Comparison of ENCODE assay signal across 8 mouse cellular contexts in genomic region chr7:83631073-83631827, GRCm38 (mm10). TPM values are rescaled to one million over a fixed set of nuclear protein-coding genes. Genes with fewer than 3 reads are reported as not detected.
A peak's percentile ranks its signal among the peaks of the same experiment; 100 is the strongest.
DNase-seq lines count a peak whose midpoint lies in the region; ATAC-seq and TF ChIP-seq lines count a peak whose summit lies in the region.

No protein-coding gene starts in this region.

- H3K27ac ChIP-seq in heart, embryonic 12.5 days (ENCODE audit: poor library complexity, severe bottlenecking): peak overlapping the region; percentile 51; the same call in 1 of the 2 replicates
- H3K27ac ChIP-seq in forebrain, embryonic 14.5 days (ENCODE audit: low read depth, low read length): no peak overlapping the region

- no peak for DNase-seq in heart, adult 11 months
- peak; percentile 6 for DNase-seq in G1E (ENCODE audit: low spot score)
- DNase-seq in forebrain, embryonic 14.5 days (ENCODE audit: low spot score): peak; percentile 39
- DNase-seq in right cerebral cortex, postnatal 4 days: no peak

- no peak for TF ChIP-seq CTCF in G1E (IDR thresholded peaks at IDR 0.05; ENCODE audit: low read depth, low read length)

- peaks cover 27% of the 10 kb centered on the region for H3K4me1 ChIP-seq in heart, embryonic 12.5 days (replicated peaks)
- peaks cover 16% of the 10 kb centered on the region for H3K4me1 ChIP-seq in G1E (ENCODE audit: insufficient read depth, low read depth, low read length)
- H3K4me1 ChIP-seq in forebrain, embryonic 14.5 days (ENCODE audit: control insufficient read depth, insufficient read depth, low read length): 0 out of 2 replicates have a peak, but pooled peaks cover 2% of the 10 kb centered on the region

- peaks cover 18% of the 10 kb centered on the region for H3K36me3 ChIP-seq in heart, embryonic 12.5 days
- H3K36me3 ChIP-seq in G1E (replicated peaks): no peaks in the 10 kb centered on the region
- H3K36me3 ChIP-seq in forebrain, embryonic 14.5 days (ENCODE audit: control insufficient read depth, insufficient read depth, low read length): no peaks in the 10 kb centered on the region

- H3K4me2 ChIP-seq in heart, embryonic 12.5 days: peak overlapping the region; percentile 73
- peak overlapping the region; percentile 65 for H3K4me2 ChIP-seq in forebrain, embryonic 14.5 days (ENCODE audit: low read length)

- ATAC-seq in heart, embryonic 12.5 days (ENCODE audit: insufficient number of reproducible peaks, low FRiP score): peak; percentile 55
- ATAC-seq in G1E (ENCODE audit: extremely low read depth, insufficient number of reproducible peaks, low FRiP score, poor library complexity, severe bottlenecking): peak; percentile 35
- peak; percentile 26; the same call in 1 of the 2 replicates for ATAC-seq in forebrain, embryonic 14.5 days
- peak; percentile 28; the same call in 1 of the 2 replicates for ATAC-seq in megakaryocyte-erythroid progenitor cell, adult 5-6 weeks (replicated peaks; ENCODE audit: low FRiP score, low TSS enrichment, poor library complexity, severe bottlenecking)
- ATAC-seq in megakaryocyte progenitor cell, adult 5-6 weeks (replicated peaks; ENCODE audit: poor library complexity): no peak
- ATAC-seq in CD4-positive, CD25-positive, alpha-beta regulatory T cell, adult 4 months: no peak

- no peaks in the 10 kb centered on the region for H3K9me3 ChIP-seq in heart, embryonic 12.5 days (replicated peaks)
- H3K9me3 ChIP-seq in G1E (replicated peaks): no peaks in the 10 kb centered on the region
- no peaks in the 10 kb centered on the region for H3K9me3 ChIP-seq in forebrain, embryonic 14.5 days (replicated peaks; ENCODE audit: control insufficient read depth, low read length)

- WGBS in heart, embryonic 12.5 days: 9% methylated on average over 11 of the region's 11 CpGs
- 10% methylated on average over 11 of the region's 11 CpGs for WGBS in forebrain, embryonic 14.5 days

- H3K4me3 ChIP-seq in heart, embryonic 12.5 days: peak overlapping the region; percentile 73
- peak overlapping the region; percentile 77 for H3K4me3 ChIP-seq in G1E (ENCODE audit: low read depth, low read length)
- H3K4me3 ChIP-seq in forebrain, embryonic 14.5 days (ENCODE audit: low read depth, low read length): peak overlapping the region; percentile 51

- H3K9ac ChIP-seq in heart, embryonic 12.5 days: peak overlapping the region; percentile 81
- H3K9ac ChIP-seq in forebrain, embryonic 14.5 days (ENCODE audit: low read length): peak overlapping the region; percentile 66

- no peaks in the 10 kb centered on the region for H3K27me3 ChIP-seq in heart, embryonic 12.5 days (replicated peaks)
- no peaks in the 10 kb centered on the region for H3K27me3 ChIP-seq in G1E (ENCODE audit: insufficient read depth, low read length)
- H3K27me3 ChIP-seq in forebrain, embryonic 14.5 days (replicated peaks; ENCODE audit: control insufficient read depth, insufficient read depth, low read length): no peaks in the 10 kb centered on the region

RNA-seq across cellular contexts. Expression of gene Stard5, which starts 0.5 kb away (rescaled TPM):
- polyA plus RNA-seq in heart, embryonic 12.5 days (2016; fragmentation: Nextera tagmentation; extraction: Ambion mirVana): 35.1 and 35.4 TPM in 2 replicates
- total RNA-seq in G1E (2014; fragmentation: Nextera tagmentation) (6.6 and 8.7 TPM in 2 replicates), G1E (2017) (3.0 and 3.6 TPM in 2 replicates)
- polyA plus RNA-seq in G1E (2012): 0.47 and 0.57 TPM in 2 replicates
- 7.7 and 8.1 TPM in 2 replicates for polyA plus RNA-seq in forebrain, embryonic 14.5 days (2014; fragmentation: Nextera tagmentation; extraction: Ambion mirVana)
- total RNA-seq in megakaryocyte-erythroid progenitor cell, adult 5-6 weeks (2014; fragmentation: Nextera tagmentation): 3.0 and 4.6 TPM in 2 replicates
- total RNA-seq in megakaryocyte-erythroid progenitor cell, adult 5-6 weeks (2017): 3.3 and 5.0 TPM in 2 replicates
- total RNA-seq in megakaryocyte progenitor cell, adult 5-6 weeks (2015): 9.4 and 11.3 TPM in 2 replicates
- 10.0 and 11.0 TPM in 2 replicates for total RNA-seq in megakaryocyte progenitor cell, adult 5-6 weeks (2017)
- polyA plus RNA-seq in CD4-positive, CD25-positive, alpha-beta regulatory T cell, adult 4 months (2017; shearing (Covaris generic)): 10 to 100 TPM; 49.3 to 54.4 TPM

RNA-seq across cellular contexts. Expression of gene Tmc3, which starts 46.5 kb away (rescaled TPM):
- polyA plus RNA-seq in heart, embryonic 12.5 days (2016; fragmentation: Nextera tagmentation; extraction: Ambion mirVana): 0.15 and 0.63 TPM in 2 replicates
- total RNA-seq in G1E (2014; fragmentation: Nextera tagmentation) (not detected in 2 replicates), G1E (2017) (0.12 and 0.71 TPM in 2 replicates)
- polyA plus RNA-seq in G1E (2012): not detected in 2 replicates
- 0.14 and 0.23 TPM in 2 replicates for polyA plus RNA-seq in forebrain, embryonic 14.5 days (2014; fragmentation: Nextera tagmentation; extraction: Ambion mirVana)
- 0.42 and 0.77 TPM in 2 replicates for total RNA-seq in megakaryocyte-erythroid progenitor cell, adult 5-6 weeks (2014; fragmentation: Nextera tagmentation)
- total RNA-seq in megakaryocyte-erythroid progenitor cell, adult 5-6 weeks (2017): 0.19 and 0.72 TPM in 2 replicates
- total RNA-seq in megakaryocyte progenitor cell, adult 5-6 weeks (2015): 0.64 TPM in 1 of 2 replicates, not detected in the other
- 0.17 TPM in 1 of 2 replicates, not detected in the other for total RNA-seq in megakaryocyte progenitor cell, adult 5-6 weeks (2017)
- under 1 TPM; 0.79 to 1.00 TPM for polyA plus RNA-seq in CD4-positive, CD25-positive, alpha-beta regulatory T cell, adult 4 months (2017; shearing (Covaris generic))

Comparison
In these comparisons a context has a peak if more than half of its experiments do, and no peak if none do; other contexts are left out.
1. ATAC-seq: peak in heart, embryonic 12.5 days (single experiment), G1E (single experiment), forebrain, embryonic 14.5 days (single experiment) and megakaryocyte-erythroid progenitor cell, adult 5-6 weeks (single experiment); none in megakaryocyte progenitor cell, adult 5-6 weeks (single experiment) and CD4-positive, CD25-positive, alpha-beta regulatory T cell, adult 4 months (single experiment).
2. DNase-seq: peak in G1E (single experiment) and forebrain, embryonic 14.5 days (single experiment); none in heart, adult 11 months (single experiment) and right cerebral cortex, postnatal 4 days (single experiment).
3. Peak in every context shown above with its lines, with median percentiles within 50 percentile points of each other: H3K4me3 ChIP-seq.